Mouse (Mus musculus): ENCODE measurements around the gene Cep83.

Cep83 gene

GRCm38 (mm10) chr10:94780618-94781262, 92.3 kb downstream of the Cep83 start:
- no peak for DNase-seq

DNA sequence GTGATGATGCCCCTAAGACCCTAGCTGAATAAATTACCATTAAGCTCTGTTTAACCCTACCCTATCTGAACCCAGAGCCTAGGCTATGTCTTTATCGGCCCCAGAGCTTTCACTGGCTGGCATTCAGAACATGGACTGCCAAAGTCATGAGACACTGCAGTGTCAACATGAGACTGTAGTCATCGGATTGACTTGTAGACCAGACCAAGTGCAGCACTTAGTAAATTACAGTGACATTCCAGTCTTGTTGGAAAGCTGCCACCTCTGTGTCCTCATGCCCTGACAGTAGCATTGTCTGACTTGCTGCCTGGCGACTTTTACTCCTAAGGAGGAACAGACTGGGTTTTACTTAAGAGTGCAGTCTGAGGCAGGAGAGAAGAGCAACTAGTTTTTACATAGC, 100.8 kb downstream of the Cep83 start:
- no peak for DNase-seq

GRCm38 (mm10) chr10:94793914-94794313, 105.5 kb downstream of the Cep83 start:
- DNase-seq = no peak

GRCm38 (mm10) chr10:94794666-94795244, 106.3 kb downstream of the Cep83 start:
- no peak for DNase-seq

DNA sequence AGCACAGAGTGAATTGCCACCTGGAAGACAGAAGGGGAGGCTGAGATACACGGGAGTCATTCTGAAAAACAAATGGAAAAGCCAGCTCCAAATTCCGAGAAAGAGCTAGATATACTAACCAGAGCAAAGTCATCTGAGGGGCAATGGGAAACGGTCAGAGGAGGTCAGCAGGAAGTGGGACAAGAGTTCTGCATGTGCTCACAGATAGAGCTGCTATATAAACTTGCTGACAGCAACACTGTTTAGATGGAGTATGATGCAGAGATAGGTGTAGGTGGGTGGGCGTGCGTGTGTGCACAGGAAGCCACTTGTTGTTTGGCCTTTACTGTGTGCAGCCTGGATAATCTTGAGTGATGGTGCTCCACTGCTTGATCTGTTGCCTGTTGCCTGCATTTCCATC, 109.7 kb downstream of the Cep83 start:
- DNase-seq = no peak

GRCm38 (mm10) chr10:94799485-94800239, 111.2 kb downstream of the Cep83 start:
- DNase-seq = no peak

DNA sequence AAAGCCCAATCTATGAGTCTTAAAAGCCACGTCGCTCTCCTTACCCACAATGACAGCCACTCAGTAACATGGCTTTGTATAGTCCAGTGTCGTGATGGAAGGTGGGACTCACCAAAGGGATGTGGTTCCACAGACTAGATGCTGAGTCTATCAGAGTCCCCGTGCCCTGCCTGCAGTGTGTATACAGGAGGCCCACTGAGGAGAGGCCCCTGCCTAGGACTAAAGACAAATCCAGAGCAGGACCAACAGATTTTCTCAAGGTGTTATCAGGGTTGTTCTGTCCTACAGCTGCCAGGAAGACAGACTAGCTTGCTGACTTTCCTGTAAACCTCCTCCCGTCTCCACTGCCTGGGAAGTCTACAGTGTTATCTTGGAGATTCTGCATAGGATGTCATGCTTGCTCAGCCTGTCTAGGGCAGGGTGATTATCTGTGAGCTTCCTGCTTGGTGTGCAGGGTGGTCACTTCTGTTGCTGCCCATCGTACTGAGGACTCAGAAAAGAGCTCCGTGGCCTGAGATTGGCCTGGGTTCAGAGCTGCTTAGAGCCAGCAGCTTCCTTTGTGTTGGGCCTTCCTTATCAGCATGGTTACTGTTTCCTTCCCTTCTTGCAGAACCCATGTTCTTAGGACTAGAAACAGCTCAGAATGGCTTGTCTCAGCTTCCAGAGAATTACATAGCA, 112.4 kb downstream of the Cep83 start:
- DNase-seq = no peak

DNA sequence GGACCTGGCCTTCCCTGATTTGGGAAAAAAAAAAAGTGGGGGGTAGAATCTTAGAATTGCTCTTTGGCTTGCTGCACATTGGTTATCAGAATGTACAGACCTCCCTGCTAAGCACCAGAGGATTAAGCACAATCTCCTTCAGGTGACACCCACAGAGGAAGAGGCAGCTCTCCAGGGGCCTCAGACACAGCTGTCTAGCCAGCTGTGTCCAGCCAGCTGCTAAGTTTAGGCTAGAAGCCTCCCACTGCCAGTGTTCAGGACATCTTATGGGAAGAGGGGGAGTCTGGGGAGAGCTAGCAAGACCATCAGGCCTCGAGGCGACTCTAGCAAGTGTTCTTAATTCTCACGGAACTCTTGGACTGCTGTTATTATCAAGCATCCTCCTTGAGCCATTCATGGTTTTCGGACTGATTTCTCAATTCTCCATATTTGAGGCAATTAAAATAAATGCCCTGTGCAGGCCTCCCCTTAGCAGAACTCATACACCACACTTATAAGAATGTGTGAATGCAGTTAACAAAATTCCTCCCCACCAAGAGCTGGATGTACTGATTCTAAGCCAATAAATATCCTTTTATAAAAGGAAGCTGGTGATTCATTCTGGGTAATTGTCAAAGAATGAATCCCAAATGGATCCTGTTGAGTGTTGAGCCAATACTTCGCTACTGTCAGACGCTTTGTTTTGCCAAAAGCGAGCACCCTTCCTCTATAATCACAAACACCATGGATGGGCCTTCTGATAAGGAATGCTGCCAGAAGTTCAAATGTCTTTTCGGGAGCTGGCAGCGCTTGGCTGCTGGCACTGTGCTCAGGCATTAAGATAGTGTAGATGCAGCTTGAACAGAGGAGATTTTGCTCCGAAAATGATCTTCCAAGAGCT, 115.8 kb downstream of the Cep83 start:
- DNase-seq = no peak

DNA sequence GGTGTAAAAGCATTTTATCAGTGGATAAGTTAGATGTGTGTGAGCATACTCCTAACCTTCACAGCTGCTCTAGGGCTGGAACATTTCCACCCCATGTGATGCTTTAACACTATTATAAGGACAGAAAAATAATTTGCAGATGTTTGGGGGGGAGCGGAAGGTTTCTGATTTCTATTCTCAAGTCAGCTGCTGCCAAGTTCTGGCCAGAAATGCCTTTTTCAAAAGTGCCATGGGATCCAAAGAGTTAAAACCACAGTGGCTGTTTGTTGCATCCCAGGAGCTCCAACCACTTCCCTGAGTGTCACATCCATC, 116.4 kb downstream of the Cep83 start:
- no peak for DNase-seq

GRCm38 (mm10) chr10:94807323-94807722, 118.9 kb downstream of the Cep83 start:
- DNase-seq = no peak

- DNase-seq = no peak
These were observed 119.8 kb downstream of the Cep83 start for GRCm38 (mm10) chr10:94808275-94808674.

GRCm38 (mm10) chr10:94809946-94810472, 121.6 kb downstream of the Cep83 start:
- DNase-seq = no peak

DNA sequence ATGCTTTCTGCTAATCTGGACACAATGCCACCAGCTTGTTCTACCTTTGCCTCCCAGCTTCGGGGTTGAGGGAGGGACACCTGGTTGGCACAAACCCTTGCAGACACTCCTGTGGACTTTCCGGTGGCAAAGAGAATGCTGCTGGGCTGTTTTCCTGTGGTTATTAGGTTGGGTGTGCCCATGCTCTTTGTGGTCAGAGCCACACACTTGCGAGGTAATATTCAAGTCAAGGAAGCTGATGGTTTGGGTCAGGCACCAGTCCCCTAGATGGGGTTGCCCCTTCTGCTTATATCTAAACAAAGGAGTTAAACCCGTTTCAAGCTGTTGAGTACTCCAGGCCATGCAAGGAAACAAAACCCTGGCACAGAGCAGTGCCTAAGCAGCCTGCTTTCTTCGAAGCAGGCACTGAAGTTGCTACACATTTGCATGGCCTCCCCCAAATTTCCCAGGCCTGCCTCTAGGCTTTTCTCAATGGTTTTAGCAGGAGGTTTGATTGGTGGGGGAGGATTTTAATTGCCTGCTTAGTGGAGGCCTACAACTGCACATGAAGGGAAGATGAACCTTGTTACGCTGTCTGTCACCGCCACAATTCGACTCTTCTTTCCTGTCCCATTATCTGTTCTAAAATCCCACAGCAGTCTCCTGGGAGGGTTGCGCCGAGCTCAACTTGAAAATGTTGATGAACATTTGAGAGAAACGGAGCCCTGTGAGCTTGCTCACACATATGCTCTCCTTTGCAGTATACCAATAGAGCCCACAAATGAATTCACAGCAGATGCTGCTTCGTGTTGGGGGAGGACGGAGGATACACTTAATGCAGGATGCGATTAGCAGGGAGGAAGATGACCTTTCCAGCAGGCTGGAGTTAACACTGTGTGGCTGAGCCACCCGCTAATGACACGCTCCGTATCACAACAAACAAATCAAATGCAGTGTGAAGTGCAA, 123.7 kb downstream of the Cep83 start:
- no peak for DNase-seq

DNA sequence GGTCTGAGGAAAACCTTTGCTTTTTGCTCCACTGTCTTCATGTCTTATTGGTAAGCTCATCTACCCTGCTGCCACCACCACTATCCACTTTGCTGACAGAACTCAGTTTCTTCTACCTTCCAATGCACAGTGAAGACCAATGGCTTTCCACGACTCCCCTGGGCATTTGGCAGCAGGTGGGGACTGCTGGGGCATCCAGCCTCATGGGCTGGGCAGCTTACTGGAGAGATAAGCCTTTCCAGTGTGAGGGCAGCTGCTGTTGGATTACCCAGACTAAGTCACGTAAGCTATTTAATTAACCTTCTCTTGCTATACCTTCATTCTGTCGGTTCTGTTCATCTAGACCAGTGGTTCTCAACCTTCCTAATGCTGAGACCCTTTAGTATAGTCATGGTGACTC, 129.7 kb downstream of the Cep83 start:
- no peak for DNase-seq

- DNase-seq = no peak
These were observed 130.6 kb downstream of the Cep83 start for GRCm38 (mm10) chr10:94818781-94819665.

DNA sequence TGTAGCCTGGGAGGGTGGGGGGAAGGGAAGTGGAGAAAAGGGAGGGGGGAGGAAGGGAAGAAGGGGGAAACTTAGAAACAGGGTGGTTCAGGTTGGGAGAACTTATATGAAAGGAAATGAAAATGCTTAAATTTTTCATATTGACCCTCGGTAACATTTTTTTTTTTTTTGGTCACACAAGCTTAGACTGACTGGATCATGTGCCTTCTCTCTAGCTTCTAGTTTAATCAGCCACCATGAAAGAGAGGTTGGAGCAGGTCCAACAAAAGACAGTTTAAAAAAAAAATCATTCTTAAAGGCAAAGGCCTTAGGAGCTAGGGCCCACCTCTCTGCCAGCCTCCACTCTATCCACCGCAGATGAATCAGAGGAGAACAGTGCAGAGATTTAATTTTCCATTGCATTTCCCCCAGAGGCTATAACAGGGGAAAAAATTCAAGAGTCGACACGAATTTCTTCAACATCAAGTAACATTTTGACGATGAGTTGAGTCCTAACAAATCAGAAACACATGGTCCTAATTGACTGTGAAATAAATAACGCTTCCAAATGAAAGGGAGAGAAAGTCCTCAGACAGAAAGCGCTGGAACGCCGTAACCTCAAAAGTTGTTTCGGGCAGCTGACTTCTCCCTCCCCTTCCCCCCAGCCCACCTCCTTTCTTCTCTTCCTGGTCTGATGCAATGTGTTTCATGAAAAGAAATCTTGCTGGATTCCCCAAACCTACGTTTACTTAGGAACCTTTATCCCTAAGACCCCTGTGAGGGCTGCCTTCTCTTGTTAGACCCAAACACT, 135.7 kb downstream of the Cep83 start:
- no peak for DNase-seq

GRCm38 (mm10) chr10:94825951-94826350, 137.5 kb downstream of the Cep83 start:
- no peak for DNase-seq

DNA sequence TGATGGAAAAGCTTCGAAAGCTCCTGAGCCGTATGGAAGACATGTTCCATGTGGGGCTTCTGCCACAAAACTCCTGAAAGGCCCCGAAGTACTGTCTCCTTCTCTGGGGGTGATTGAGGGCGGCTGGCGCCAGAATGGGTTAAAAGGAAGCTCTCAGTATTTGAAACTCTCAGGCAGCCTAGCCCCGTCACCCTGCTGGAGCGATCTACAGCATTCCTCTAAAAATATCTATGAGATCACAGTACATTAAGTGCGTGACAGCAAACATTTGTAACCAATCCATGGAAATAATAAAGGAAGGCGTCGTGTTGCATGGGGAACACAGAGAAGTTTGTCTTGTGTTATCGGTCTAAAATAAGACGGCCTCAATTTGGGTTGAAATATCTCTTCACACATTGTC, 138.0 kb downstream of the Cep83 start:
- DNase-seq = no peak

DNA sequence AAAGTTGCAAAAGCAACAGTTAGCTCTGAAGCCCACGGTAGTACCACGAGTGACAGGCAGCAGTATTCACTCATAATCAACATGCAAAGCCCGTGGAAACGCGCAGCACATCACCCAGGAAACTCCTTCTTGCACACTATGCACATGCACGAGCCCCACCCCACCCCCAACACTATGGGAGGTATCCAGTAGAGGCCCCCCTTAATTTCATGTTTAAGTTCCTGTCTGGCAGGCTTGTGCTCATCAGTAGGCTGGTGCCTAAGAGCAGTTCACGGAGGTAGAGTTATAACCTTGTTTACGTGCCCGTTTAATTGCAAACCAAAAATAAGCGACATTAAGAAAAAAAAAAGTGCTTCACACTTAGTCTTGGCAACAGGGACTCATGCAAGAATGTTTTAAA, 138.9 kb downstream of the Cep83 start:
- DNase-seq = peak; percentile 58

Measured in thymus, postnatal 14 days (tissue).